Mouse (Mus musculus): ENCODE measurements around the gene Pald1.

Pald1 gene

GRCm38 (mm10) chr10:61371884-61372584 lies 11.3 kb downstream of the Pald1 start:
- no peak for DNase-seq (ENCODE audit: low read depth in 1 of 2, low spot score in 2 of 2)

- no peak for DNase-seq (ENCODE audit: low read depth in 1 of 2, low spot score in 2 of 2)
Measured at GRCm38 (mm10) chr10:61370273-61370979, 12.9 kb downstream of the Pald1 start.

GRCm38 (mm10) chr10:61369755-61370154 lies 13.6 kb downstream of the Pald1 start:
- DNase-seq (ENCODE audit: low read depth in 1 of 2, low spot score in 2 of 2) = no peak

DNA sequence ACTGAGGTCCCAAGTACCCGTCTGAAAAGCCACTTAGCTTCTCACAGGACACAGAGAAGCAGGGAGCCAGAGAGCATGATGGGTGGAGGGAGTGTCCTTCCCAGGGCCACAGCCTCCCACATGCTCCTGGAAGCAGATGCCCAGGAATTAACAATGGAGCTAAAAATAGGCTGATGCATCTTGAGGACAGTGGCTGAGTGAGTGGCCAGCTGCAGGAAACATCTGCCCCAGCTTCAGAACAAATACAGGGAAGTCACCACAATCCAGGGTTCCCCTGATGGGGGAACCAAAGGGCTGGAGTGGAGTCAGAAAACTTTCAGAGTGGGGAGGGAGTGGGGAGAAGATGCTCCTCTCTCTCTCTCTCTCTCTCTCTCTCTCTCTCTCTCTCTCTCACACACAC lies 17.4 kb downstream of the Pald1 start:
- DNase-seq (ENCODE audit: low read depth in 1 of 2, low spot score in 2 of 2) = no peak

GRCm38 (mm10) chr10:61364431-61364830 lies 18.9 kb downstream of the Pald1 start:
- no peak for DNase-seq (ENCODE audit: low read depth in 1 of 2, low spot score in 2 of 2)

DNA sequence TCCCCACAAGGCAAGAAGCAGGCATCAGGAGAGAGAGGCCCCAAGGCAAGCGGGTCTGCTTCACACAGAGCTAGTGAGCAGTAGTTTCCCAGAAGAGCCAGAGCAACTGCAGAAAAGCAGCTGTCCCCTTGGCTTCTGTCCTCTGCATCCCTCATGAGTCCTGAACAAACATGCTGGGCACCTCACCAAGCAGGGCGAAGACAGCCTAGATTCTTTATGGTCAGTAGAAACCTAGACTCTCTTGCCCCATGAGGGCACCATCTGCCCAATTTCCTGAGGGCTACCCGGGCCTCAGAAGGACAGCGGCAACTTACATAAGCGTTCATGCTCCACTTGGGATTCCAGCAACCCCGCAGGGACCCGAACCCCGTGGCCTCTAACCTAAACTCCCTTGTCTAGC lies 20.3 kb downstream of the Pald1 start:
- no peak for DNase-seq (ENCODE audit: low read depth in 1 of 2, low spot score in 2 of 2)

DNA sequence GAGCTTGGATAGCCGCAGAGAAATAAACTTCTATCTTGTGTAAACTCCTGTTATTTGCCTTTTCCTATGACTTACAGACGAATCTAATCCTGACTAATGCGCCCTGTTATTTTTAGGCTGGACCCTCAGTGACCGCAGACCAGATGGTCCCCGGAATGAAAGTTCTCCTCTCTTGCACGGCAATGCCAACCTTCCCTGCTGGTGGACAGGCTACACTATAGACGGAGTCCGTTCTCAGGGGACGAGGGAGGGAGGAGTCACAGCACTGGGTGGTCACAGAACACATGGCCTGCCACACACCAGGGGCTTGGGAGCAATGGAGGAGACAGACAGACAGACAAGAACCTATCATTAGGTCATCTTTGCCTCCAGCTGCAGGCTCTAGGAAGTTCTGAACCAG lies 20.8 kb downstream of the Pald1 start:
- DNase-seq (ENCODE audit: low read depth in 1 of 2, low spot score in 2 of 2) = no peak

- DNase-seq (ENCODE audit: low read depth in 1 of 2, low spot score in 2 of 2) = no peak
Measured at GRCm38 (mm10) chr10:61360667-61361066, 22.7 kb downstream of the Pald1 start.

DNA sequence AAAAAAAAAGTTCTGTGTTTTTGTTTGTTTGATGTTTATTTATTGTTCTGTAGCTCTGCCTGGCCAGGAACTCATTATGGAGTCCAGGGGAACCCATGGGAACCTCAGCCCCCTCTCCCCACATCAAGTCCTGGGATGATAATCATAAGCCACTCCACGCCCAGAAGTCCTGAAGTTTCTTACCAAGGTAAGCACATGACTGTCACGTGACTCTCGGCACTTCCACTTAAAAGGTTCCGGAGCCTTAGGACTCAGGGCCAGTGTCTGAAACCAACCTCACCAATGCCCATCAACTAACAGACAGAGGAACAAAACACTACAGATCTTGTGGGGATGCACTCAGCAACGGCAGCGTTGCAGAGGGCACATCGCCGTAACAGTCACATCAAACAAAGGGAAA lies 23.9 kb downstream of the Pald1 start:
- DNase-seq (ENCODE audit: low read depth in 1 of 2, low spot score in 2 of 2) = no peak

DNA sequence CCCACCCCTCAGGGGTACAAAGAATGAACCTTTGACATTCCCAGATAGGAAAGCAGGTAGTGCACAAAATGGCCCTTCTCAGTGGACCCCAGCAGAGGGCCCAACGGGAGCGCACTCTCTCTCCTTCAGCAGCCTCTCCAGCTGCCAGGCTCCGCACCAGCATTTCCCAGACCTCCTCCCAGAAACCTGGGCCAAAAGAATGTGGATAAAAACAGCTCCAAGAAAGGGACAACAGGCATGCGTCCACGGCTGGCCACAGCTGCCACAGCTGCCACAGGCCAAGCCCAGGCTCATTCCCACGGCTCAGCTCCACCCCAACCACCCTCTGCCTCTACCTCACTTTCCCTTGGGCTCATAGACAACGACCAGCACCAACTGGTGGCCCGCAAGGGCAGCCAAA lies 25.7 kb downstream of the Pald1 start:
- no peak for DNase-seq (ENCODE audit: low read depth in 1 of 2, low spot score in 2 of 2)

- DNase-seq (ENCODE audit: low read depth in 1 of 2, low spot score in 2 of 2) = no peak
Measured at GRCm38 (mm10) chr10:61356568-61356967, 26.8 kb downstream of the Pald1 start.

GRCm38 (mm10) chr10:61356095-61356494 lies 27.2 kb downstream of the Pald1 start:
- no peak for DNase-seq (ENCODE audit: low read depth in 1 of 2, low spot score in 2 of 2)

DNA sequence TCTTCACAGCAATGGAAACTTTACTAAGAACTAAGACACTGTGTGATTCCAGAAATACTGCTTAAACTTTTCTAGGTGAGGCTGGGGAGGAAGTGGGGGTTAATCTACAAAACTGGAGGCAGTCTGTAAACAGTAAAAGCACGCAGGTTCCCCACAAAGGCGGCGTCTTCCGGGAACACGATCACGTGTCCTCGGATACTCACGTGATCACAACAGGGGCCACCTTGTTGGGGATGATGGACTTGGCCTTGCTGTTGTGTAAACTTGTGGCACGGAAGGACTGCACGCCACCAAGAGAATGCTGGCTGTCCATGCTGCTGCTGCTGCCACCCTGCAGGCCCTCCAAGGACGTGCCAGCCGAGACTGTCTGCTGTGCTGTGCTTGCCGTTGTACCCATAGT lies 27.7 kb downstream of the Pald1 start:
- DNase-seq (ENCODE audit: low read depth in 1 of 2, low spot score in 2 of 2) = no peak

- DNase-seq (ENCODE audit: low read depth in 1 of 2, low spot score in 2 of 2) = no peak
Measured at GRCm38 (mm10) chr10:61351216-61351615, 32.1 kb downstream of the Pald1 start.

GRCm38 (mm10) chr10:61346374-61346773 lies 37.0 kb downstream of the Pald1 start:
- no peak for DNase-seq (ENCODE audit: low read depth in 1 of 2, low spot score in 2 of 2)

DNA sequence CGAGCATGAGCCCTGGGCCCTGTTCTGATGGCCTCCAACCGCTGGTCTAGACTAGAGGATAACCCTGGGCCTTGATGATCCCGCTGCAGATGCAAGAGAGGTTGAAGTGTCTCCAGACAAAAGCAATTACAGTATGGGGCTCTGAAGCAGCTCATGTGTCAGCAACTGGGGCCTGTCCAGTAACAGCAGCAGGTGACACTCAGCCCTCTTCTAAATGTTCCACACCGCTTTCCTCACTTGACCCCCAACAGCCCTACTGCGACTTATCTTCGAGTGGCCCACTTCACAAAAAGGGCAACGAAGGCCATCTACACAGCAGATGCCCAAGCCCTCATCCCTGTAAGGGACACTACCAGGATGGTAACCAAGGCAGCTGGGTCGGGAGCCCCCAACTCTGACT lies 38.2 kb downstream of the Pald1 start:
- DNase-seq (ENCODE audit: low read depth in 1 of 2, low spot score in 2 of 2) = no peak

DNA sequence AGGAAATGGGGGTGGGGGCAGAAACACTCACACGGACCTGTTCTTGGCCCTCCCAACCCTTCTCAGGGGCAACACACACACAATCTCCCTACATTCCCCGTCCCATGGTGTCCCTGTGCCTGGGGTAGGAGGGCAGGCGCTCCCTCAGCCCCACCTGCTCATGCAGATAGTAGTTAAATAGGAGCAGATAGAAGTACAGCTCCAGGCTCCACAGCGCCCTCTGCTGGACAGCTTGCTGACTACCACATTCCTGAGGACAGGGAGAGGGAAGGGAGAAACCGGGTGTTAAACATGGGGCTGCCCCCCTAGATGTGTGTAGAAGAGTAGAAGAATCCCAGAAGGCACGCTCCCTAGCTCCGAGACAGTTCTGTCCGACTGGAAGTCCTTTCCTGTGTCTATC lies 39.4 kb downstream of the Pald1 start:
- DNase-seq (ENCODE audit: low read depth in 1 of 2, low spot score in 2 of 2) = peak in 1 of 2 experiments; percentile 42

- no peak for DNase-seq (ENCODE audit: low read depth in 1 of 2, low spot score in 2 of 2)
Measured at GRCm38 (mm10) chr10:61342750-61343149, 40.6 kb downstream of the Pald1 start.

DNA sequence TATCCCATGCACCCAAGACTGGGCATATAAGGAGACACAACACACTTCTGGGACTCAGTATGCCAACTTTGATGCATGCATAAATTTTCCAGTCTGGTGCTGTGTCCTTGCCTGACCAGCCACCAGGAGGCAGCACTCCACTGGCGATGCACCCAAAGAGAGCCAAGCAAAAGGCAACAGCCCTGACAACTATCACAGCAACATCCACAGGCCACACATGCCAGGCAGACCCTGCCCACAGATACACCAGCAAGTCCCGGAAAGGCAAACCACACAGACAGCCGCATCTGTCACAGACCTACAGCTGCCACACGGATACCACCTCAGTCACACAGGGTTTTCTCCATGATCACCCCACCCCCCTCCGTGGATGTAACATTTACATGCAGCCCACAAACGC lies 41.8 kb downstream of the Pald1 start:
- peak in 1 of 2 experiments; percentile 10 for DNase-seq (ENCODE audit: low read depth in 1 of 2, low spot score in 2 of 2)

GRCm38 (mm10) chr10:61341045-61341444 lies 42.3 kb downstream of the Pald1 start:
- DNase-seq (ENCODE audit: low read depth in 1 of 2, low spot score in 2 of 2) = no peak

- DNase-seq (ENCODE audit: low read depth in 1 of 2, low spot score in 2 of 2) = no peak
Measured at GRCm38 (mm10) chr10:61340247-61340646, 43.1 kb downstream of the Pald1 start.

GRCm38 (mm10) chr10:61339216-61339615 lies 44.1 kb downstream of the Pald1 start:
- DNase-seq (ENCODE audit: low read depth in 1 of 2, low spot score in 2 of 2) = no peak

DNA sequence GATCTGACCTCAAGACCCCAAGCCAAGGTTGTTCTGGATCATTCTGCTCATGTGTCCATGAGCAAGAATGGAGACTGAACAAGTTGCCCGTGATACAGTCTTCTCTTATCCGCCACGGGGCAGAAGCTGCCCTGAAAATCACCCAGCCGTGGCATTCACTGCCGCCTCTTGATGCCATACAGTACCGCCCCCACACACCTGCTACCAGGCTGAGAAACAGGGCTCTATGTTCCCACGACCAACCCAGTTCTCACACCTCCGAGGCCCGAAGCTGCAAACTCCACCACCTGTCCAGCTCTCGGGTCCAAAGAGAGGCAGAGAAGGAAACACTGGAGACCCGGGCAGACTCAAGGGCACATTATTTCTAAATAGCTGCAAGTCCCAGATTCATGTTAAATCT lies 45.7 kb downstream of the Pald1 start:
- DNase-seq (ENCODE audit: low read depth in 1 of 2, low spot score in 2 of 2) = no peak
